Mouse (Mus musculus) left cerebral cortex, postnatal 4 days (tissue): ENCODE results near the gene Vwa3b. TPM values are rescaled to one million over a fixed set of nuclear protein-coding genes. Genes with fewer than 3 reads are reported as not detected.

Experiments
- DNase-seq: peaks from one replicate; pipeline ENCODE4 v3.0.0-alpha.2; 2022
- intact Hi-C: fragments of 180-260 bp; cut with DNase I; formaldehyde crosslinking; loops from one replicate; pipeline ENCODE4 v1.15.1; 2025
- total RNA-seq, 2 experiments: library from RNA; stranded (reverse); gene quantifications; 2 replicates each; pipeline ENCODE4 v1.2.3; 2021

The Vwa3b gene
- total RNA-seq, 2 experiments from 2014 or later = 2.1 to 4.2 TPM

- intact Hi-C loops = no loop called here
Measured at GRCm38 (mm10) chr1:37214144-37214543, 187.7 kb downstream of the Vwa3b start, which contains the start of gene Cnga3. Gene Cnga3, plus strand, starts transcription at chr1:37214434.

GRCm38 (mm10) chr1:37218386-37218785 lies 192.0 kb downstream of the Vwa3b start:
- intact Hi-C loops = no loop called here
- peak; percentile 48 for DNase-seq

More at GRCm38 (mm10) chr1:37214144-37214543, 187.7 kb downstream of the Vwa3b start, which contains the start of gene Cnga3:
- no peak for DNase-seq

GRCm38 (mm10) chr1:37219593-37219992 lies 193.2 kb downstream of the Vwa3b start:
- intact Hi-C loops = no loop called here
- no peak for DNase-seq

GRCm38 (mm10) chr1:37220134-37220907 lies 193.9 kb downstream of the Vwa3b start:
- intact Hi-C loops = no loop called here
- peak; percentile 64 for DNase-seq

- no peak for DNase-seq
- intact Hi-C loops = no loop called here
Measured at GRCm38 (mm10) chr1:37222002-37222401, 195.6 kb downstream of the Vwa3b start.

- intact Hi-C loops = no loop called here
- DNase-seq = no peak
Measured at GRCm38 (mm10) chr1:37230404-37230803, 204.0 kb downstream of the Vwa3b start.

- intact Hi-C loops = no loop called here
- no peak for DNase-seq
Measured at GRCm38 (mm10) chr1:37231295-37231701, 204.9 kb downstream of the Vwa3b start.

Other genes with a start within 250 kb of the Vwa3b start
- 10 to 100 TPM; 79.6 to 82.0 TPM for gene Tmem131, start 82.9 kb upstream of the Vwa3b start, total RNA-seq
- gene Cnga3, start 187.8 kb downstream of the Vwa3b start, total RNA-seq = under 1 TPM in 1 of 2 experiments, not detected in 1; 0.32 TPM